Mouse (Mus musculus): ENCODE measurements around the gene Hps1.

Hps1 gene

DNA sequence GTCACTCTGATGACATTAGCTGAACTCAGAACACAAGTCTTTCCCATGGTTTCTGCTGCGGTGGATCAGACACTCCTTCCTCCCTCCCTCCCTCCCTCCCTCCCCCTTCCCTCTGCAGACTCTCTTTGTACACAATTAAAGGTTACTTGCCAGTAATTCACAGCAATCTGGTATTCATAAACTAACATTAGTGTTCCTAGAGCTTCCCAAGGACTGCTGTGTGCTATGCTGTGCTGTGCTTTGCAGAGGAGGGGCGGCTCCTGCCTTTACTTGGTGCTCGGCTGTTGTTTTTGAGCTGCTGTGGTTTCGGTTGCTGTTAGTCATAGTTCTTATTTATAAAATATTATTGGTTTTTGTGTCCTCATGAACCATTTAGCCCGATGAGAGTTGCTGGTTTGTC lies 62.1 kb downstream of the Hps1 start:
- DNase-seq (ENCODE audit: low spot score in 2 of 2): no peak

DNA sequence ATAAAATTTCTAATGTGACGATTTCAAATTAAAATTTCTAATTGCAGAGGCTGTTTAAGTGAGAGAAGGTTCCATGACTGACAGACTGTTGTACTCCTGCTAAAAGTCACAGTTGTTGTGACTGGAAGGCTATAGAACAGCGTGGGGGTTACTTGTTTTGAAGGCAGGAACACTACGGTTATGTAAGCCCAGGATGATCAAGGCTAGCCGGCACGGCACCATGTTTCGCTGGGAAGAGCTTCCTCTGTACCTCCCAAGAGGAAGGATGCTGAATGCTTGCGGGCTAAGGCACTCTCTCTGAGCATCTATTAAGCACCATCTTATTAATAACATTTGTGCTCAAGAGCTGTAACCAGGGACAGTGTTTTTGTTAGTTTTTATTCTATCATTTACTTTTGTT lies 63.3 kb downstream of the Hps1 start:
- no peak for DNase-seq (ENCODE audit: low spot score in 2 of 2)

DNA sequence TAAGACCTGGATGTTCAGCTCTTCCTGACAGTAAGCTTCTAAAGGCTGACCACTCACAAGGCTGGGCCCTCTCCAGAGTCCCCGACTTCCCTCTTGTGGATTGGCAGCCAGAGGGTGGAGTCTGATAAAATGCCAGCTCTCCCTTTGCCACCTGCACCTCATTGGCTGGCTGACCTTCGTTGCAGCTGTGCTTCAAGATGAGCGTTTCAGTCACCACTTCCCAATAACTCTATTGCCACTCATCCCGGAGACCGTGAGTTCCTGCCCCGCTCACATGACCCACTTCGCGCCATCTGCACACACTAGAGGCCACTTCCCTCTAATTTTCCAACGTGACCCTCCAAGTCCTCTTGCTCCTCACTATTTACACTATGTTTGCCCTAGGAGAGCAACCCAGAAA lies 66.0 kb downstream of the Hps1 start:
- no peak for DNase-seq (ENCODE audit: low spot score in 2 of 2)

Data from frontal cortex, postnatal 14 days (tissue).